Mouse (Mus musculus) embryonic facial prominence, embryonic 13.5 days (tissue): Measurements from ENCODE around the gene Evi5. TPM values are rescaled to one million over a fixed set of nuclear protein-coding genes. Genes with fewer than 3 reads are reported as not detected.

ENCODE experiments used
- ATAC-seq: fragments of 200-750 bp; cut with Nextera tagmentation; 2 replicates; pipeline ENCODE4 v1.8.0; 2017; ENCODE audit warnings: low read depth; ENCODE audit not compliant: insufficient number of reproducible peaks, insufficient read depth, low FRiP score, low TSS enrichment
- H3K27ac ChIP-seq: fragments of 300-500 bp; sonication (generic); 2 replicates; pipeline ENCODE4 v1.5.1; 2015; ENCODE audit warnings: moderate library complexity, mild to moderate bottlenecking, inconsistent platforms
- H3K27me3 ChIP-seq: fragments of 300-500 bp; sonication (generic); 2 replicates; pipeline ENCODE4 v1.6.1; 2015; ENCODE audit warnings: mild to moderate bottlenecking, inconsistent platforms
- H3K36me3 ChIP-seq: fragments of 300-500 bp; sonication (generic); 2 replicates; pipeline ENCODE4 v1.6.1; 2015; ENCODE audit warnings: mild to moderate bottlenecking, inconsistent platforms
- H3K4me1 ChIP-seq: fragments of 300-500 bp; sonication (generic); 2 replicates; pipeline ENCODE4 v1.6.1; 2015; ENCODE audit warnings: inconsistent platforms
- H3K4me2 ChIP-seq: fragments of 300-500 bp; sonication (generic); 2 replicates; pipeline ENCODE4 v1.6.1; 2015; ENCODE audit warnings: moderate library complexity, mild to moderate bottlenecking, inconsistent platforms
- H3K4me3 ChIP-seq: fragments of 300-500 bp; sonication (generic); 2 replicates; pipeline ENCODE4 v1.5.1; 2015; ENCODE audit warnings: mild to moderate bottlenecking, inconsistent platforms
- H3K9ac ChIP-seq: fragments of 300-500 bp; sonication (generic); 2 replicates; pipeline ENCODE4 v1.6.1; 2015; ENCODE audit warnings: mild to moderate bottlenecking, inconsistent platforms
- H3K9me3 ChIP-seq: fragments of 300-500 bp; sonication (generic); 2 replicates; pipeline ENCODE4 v1.6.1; 2016; ENCODE audit warnings: inconsistent platforms
- WGBS: fragments of 180-500 bp; shearing (Covaris S2); methylation state at CpG from one replicate; pipeline ENCODE4 v1.1.7; 2015; ENCODE audit warnings: mixed read lengths; 5-methylcytosine and 5-hydroxymethylcytosine counted together
- polyA plus RNA-seq: library from polyadenylated mRNA; unstranded; fragments of >200 nt; fragmentation: Nextera tagmentation; extraction: Ambion mirVana; gene quantifications from 2 replicates; pipeline ENCODE4 v1.2.1, GENCODE M21; 2015

Evi5 gene
- 76.6 and 80.9 TPM in 2 replicates for polyA plus RNA-seq

DNA sequence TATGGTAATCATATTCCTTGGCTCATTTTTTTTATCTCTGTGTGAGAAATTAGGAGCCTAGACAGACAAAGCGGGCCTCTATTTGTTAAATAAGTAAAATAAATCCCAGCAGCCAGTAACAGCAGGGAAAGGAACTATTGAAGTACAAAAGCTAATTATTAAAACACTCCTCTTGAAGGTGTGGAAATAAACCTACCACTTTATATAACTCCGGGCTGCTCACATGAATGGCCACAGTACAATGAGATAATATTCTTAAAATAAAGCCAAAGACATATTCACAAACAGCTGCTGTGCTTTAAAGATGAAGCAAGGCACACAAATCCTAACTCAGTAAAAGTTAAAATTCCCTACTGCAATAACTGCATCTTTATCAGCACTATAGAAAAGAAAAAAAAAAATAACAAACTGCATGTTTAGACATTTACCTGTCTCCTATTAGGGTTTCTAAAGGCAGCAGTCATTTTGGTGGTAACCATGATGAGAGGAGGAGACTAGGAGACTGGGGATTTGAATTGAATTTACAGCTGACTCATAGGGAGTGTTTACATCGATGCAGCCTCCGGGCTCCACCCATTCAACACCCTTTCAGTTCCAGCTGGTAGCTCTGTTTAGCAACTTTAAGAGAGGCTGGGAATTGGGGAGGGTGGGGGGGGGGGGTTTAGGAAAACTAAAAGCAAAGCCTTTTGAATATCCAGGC is at the start of gene Evi5:
Gene Evi5 (minus strand): TSS at position 547 of the 700 bp plus-strand sequence.
- Histone ChIP-seq H3K27ac (no peak within 1 kb of the TSS), H3K4me2 (no peak within 1 kb of the TSS), H3K4me3 (no peak within 1 kb of the TSS), H3K4me1 (no peaks in the 10 kb centered on the region), H3K27me3 (0 out of 2 replicates have a peak, but pooled peaks cover 2% of the 10 kb centered on the region), H3K36me3 (no peaks in the 10 kb centered on the region), H3K9me3 (no peaks in the 10 kb centered on the region), H3K9ac (no peak within 1 kb of the TSS)
- no peak for ATAC-seq
- WGBS: 45% methylated on average over 4 of the region's 4 CpGs

DNA sequence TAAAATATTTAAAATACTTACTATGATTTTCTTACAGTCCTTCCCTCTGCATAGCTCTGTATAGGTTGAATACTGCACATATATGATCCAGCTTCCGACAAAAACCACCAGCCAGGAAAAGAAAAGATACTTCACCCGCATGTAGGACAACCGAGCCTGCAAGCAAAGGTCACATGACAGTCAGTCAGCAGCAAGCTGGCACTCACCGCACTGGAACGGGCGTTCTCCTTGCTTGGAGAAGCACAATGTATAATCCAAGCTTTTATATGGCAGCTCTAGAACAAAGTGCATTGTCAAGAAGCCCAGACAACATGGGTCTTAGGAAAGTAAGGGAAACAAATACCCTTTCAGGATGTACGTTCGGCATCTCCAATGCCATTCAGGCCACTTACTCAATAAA is 49.7 kb upstream of the Evi5 start:
- Histone ChIP-seq H3K36me3 (no peaks in the 10 kb centered on the region), H3K4me2 (no peak overlapping the region), H3K4me1 (peaks cover 4% of the 10 kb centered on the region), H3K9me3 (no peaks in the 10 kb centered on the region), H3K4me3 (no peak overlapping the region), H3K9ac (no peak overlapping the region), H3K27me3 (no peaks in the 10 kb centered on the region), H3K27ac (no peak overlapping the region)
- WGBS: 86% methylated on average over 8 of the region's 8 CpGs
- no peak for ATAC-seq

- no peaks in the 10 kb centered on the region for H3K27me3 ChIP-seq
- H3K4me2 ChIP-seq: no peak overlapping the region
- WGBS: 73% methylated on average over 1 of the region's 1 CpGs
- peaks cover 4% of the 10 kb centered on the region for H3K4me1 ChIP-seq
- H3K9ac ChIP-seq: no peak overlapping the region
- no peak overlapping the region for H3K27ac ChIP-seq
- ATAC-seq: no peak
- no peak overlapping the region for H3K4me3 ChIP-seq
- no peaks in the 10 kb centered on the region for H3K9me3 ChIP-seq
- peaks cover 3% of the 10 kb centered on the region; the same call in 1 of the 2 replicates for H3K36me3 ChIP-seq
Observed at GRCm38 (mm10) chr5:107922836-107923235, 47.9 kb upstream of the Evi5 start.

- H3K4me2 ChIP-seq: no peak overlapping the region
- peak; percentile 34; the same call in 1 of the 2 replicates for ATAC-seq
- peaks cover 4% of the 10 kb centered on the region for H3K4me1 ChIP-seq
- no peak overlapping the region for H3K9ac ChIP-seq
- peaks cover 3% of the 10 kb centered on the region; the same call in 1 of the 2 replicates for H3K36me3 ChIP-seq
- H3K4me3 ChIP-seq: no peak overlapping the region
- H3K27me3 ChIP-seq: no peaks in the 10 kb centered on the region
- peak overlapping the region; percentile 45 for H3K27ac ChIP-seq
- 74% methylated on average over 2 of the region's 2 CpGs for WGBS
- H3K9me3 ChIP-seq: no peaks in the 10 kb centered on the region
Observed at GRCm38 (mm10) chr5:107921400-107922252, 46.7 kb upstream of the Evi5 start.

DNA sequence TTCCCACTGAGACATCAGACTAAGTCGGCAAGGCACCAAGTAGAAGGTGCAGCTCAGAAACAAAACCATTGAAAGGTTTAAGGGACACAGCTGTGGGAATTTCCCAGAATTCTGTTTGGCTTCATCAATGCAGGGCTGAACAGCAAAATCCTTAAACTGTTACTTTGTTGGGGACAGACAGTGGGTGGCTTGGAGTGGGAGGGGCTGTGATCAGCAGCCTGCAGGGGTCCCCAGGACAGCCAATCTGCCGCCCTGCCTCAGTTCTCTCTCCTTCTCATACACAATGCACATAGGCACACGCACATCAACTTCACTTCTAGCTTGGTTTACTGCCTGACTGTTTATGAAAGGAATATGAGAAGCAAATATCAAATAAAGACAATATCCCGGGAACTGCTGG is 40.4 kb upstream of the Evi5 start:
- Histone ChIP-seq H3K9me3 (no peaks in the 10 kb centered on the region), H3K4me1 (no peaks in the 10 kb centered on the region), H3K4me3 (no peak overlapping the region), H3K9ac (no peak overlapping the region), H3K4me2 (no peak overlapping the region), H3K27me3 (no peaks in the 10 kb centered on the region), H3K36me3 (peaks cover 15% of the 10 kb centered on the region), H3K27ac (no peak overlapping the region)
- no peak for ATAC-seq
- WGBS: 50% methylated on average over 4 of the region's 4 CpGs

GRCm38 (mm10) chr5:107911012-107911411 is 36.1 kb upstream of the Evi5 start:
- Histone ChIP-seq H3K4me2 (no peak overlapping the region), H3K36me3 (peaks cover 53% of the 10 kb centered on the region), H3K9ac (no peak overlapping the region), H3K27ac (no peak overlapping the region), H3K4me3 (no peak overlapping the region), H3K27me3 (no peaks in the 10 kb centered on the region), H3K4me1 (no peaks in the 10 kb centered on the region), H3K9me3 (no peaks in the 10 kb centered on the region)
- no peak for ATAC-seq
- WGBS: 94% methylated on average over 5 of the region's 5 CpGs

DNA sequence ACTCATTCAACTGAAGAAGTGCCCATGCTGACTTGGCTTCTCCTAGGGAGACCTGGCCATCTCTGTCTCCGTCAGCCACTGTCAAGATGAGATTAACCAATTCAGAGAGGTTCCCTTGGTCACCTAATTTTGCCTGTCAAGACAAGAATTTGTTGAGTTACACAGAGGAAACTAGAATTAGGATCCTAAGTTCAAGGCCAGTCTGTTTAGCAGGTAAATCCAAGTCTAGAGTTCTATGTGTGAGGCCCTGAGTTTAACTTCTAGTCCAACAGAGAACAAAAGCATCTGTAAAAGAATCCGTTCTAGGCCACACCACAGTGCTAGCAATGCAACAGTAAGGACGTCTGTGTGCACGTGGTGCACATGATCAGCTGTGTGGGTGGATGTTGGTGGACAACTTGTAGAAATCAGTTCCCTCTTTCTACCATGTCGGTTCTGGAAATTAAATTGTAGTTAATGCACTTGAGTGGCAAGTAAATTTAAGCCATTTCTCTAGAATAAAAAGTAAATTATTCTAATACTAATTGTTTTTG is 35.2 kb upstream of the Evi5 start:
- no peak for ATAC-seq
- H3K27ac ChIP-seq: no peak overlapping the region
- WGBS: 63% methylated on average over 5 of the region's 5 CpGs
- no peak overlapping the region for H3K9ac ChIP-seq
- H3K27me3 ChIP-seq: no peaks in the 10 kb centered on the region
- H3K4me1 ChIP-seq: no peaks in the 10 kb centered on the region
- H3K9me3 ChIP-seq: no peaks in the 10 kb centered on the region
- peaks cover 61% of the 10 kb centered on the region for H3K36me3 ChIP-seq
- H3K4me3 ChIP-seq: no peak overlapping the region
- H3K4me2 ChIP-seq: no peak overlapping the region

DNA sequence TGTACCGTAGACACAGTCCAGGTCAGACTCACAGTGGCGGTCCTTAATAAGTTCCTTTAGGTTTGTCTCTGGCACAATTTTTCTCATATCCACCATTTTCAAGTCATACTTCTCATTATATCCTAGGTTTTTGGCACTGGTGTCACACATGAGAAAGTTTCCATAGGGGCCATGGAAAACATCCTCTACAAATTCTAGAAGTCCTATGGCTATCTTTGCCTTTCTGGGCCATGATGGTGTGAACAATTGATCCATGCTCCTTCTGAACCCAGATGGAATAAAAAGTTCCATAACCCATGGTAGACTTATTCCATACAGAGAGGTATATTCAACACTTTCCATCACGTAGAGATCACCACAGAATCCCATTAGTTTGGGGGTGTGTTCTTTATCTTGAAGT is 34.8 kb upstream of the Evi5 start:
- H3K4me3 ChIP-seq: no peak overlapping the region
- no peak overlapping the region for H3K4me2 ChIP-seq
- H3K9ac ChIP-seq: no peak overlapping the region
- ATAC-seq: no peak
- WGBS: 86% methylated on average over 3 of the region's 3 CpGs
- no peaks in the 10 kb centered on the region for H3K9me3 ChIP-seq
- H3K4me1 ChIP-seq: no peaks in the 10 kb centered on the region
- no peak overlapping the region for H3K27ac ChIP-seq
- no peaks in the 10 kb centered on the region for H3K27me3 ChIP-seq
- peaks cover 66% of the 10 kb centered on the region for H3K36me3 ChIP-seq

DNA sequence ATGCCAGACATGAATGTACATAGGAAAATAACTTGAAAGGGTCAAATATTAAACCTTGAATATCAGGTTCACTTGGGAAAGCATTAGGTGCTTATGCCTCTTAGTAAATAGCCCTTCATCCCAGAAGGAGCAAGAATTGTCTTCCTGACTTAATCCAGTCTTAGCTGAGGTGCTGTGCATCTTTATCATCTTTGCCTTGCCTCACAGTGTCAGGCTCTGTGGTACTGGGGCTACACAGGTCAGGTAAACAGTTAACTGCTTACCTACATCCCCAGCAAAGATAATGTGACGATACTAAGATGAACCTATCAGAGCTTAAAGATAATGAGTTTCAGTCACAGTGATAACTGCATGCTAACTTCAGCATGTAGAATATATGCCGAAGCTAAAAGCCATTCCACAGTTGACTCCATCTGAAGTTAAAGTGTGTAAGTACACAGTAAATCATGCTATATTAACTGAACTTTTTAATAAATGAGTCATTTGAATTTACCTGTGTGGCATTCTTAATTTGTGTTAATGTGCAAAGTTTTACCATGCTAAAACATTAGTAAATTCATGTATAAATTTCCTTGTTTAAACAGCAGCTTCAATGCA is 33.7 kb upstream of the Evi5 start:
- H3K27me3 ChIP-seq: no peaks in the 10 kb centered on the region
- peaks cover 76% of the 10 kb centered on the region for H3K36me3 ChIP-seq
- no peak overlapping the region for H3K9ac ChIP-seq
- no peak overlapping the region for H3K27ac ChIP-seq
- no peak overlapping the region for H3K4me3 ChIP-seq
- no peaks in the 10 kb centered on the region for H3K9me3 ChIP-seq
- no peak overlapping the region for H3K4me2 ChIP-seq
- no peaks in the 10 kb centered on the region for H3K4me1 ChIP-seq
- 89% methylated on average over 2 of the region's 2 CpGs for WGBS
- ATAC-seq: no peak

DNA sequence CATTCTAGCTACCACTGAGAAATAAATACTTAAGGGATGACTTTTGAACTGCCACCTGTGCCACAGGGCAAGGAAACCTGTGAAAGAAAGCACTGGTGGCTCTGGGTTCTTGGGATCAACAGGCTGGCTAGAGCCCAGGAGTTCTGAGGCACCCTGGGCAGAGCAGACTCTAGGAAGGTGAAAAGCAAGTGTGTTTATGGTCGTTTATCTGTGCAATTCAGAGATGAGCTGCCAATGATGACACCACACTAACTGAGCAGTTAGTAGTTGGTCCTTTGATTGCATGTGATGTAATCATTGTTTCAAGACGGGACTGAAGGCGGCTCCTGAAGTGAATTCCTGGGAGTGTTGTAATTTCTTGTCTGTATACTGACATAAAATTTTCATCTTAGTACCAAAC is 29.4 kb upstream of the Evi5 start:
- Histone ChIP-seq H3K9me3 (no peaks in the 10 kb centered on the region), H3K4me3 (no peak overlapping the region), H3K36me3 (peaks cover 69% of the 10 kb centered on the region), H3K4me2 (no peak overlapping the region), H3K9ac (no peak overlapping the region), H3K4me1 (peaks cover 4% of the 10 kb centered on the region; the same call in 1 of the 2 replicates), H3K27me3 (no peaks in the 10 kb centered on the region), H3K27ac (no peak overlapping the region)
- 79% methylated on average over 3 of the region's 3 CpGs for WGBS
- no peak for ATAC-seq

- ATAC-seq: 0 out of 2 replicates have a peak, but pooled peaks have one; percentile 11
Observed at GRCm38 (mm10) chr5:107901014-107901615, 26.2 kb upstream of the Evi5 start.

More at GRCm38 (mm10) chr5:107901014-107901615, 26.2 kb upstream of the Evi5 start:
- peaks cover 37% of the 10 kb centered on the region for H3K36me3 ChIP-seq
- H3K9ac ChIP-seq: peak overlapping the region; percentile 97
- peak overlapping the region; percentile 93 for H3K4me3 ChIP-seq
- no peaks in the 10 kb centered on the region for H3K27me3 ChIP-seq
- H3K4me2 ChIP-seq: peak overlapping the region; percentile 76
- peak overlapping the region; percentile 91 for H3K27ac ChIP-seq
- no peaks in the 10 kb centered on the region for H3K9me3 ChIP-seq
- WGBS: under 1% methylated on average over 23 of the region's 23 CpGs
- peaks cover 4% of the 10 kb centered on the region; the same call in 1 of the 2 replicates for H3K4me1 ChIP-seq
